Mouse (Mus musculus): ENCODE results near the gene Cntfr.

Gene Cntfr

GRCm38 (mm10) chr4:41641199-41641822 lies 55.6 kb downstream of the Cntfr start:
- DNase-seq = no peak

DNA sequence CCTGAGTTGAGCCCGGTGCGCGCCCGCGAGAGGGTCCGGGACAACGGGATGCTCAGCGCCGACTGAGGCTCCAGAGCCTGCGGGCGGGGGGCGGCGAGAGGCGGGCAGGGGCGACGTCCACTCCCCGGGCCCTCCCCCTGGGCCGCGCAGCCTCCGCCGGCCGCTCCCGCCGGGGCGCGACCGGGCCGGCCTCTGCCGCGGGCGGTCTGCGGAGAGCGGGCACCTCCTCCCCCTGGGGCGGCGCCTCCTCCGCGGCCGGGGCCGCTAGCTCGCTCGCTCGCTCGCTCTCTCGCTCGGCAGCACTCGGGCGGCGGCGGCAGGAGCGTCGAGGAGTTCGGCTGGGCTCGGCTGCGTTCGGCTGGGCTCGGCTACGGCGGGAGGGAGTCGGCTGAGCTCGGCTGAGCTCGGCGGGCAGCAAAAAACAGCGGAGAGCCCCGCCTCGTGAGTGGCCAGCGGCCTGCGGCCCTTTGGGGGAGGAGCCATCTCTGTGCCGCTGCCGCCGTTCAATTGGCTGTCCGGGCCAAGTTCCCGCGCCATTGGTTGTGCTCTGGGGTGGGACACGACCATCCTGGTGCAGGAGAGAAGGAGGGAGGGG lies 56.9 kb downstream of the Cntfr start, which contains the start of gene Enho:
TSS of gene Enho (minus strand) at position 412 of the 595 bp plus-strand sequence.
- DNase-seq = peak; percentile 96 to 98

DNA sequence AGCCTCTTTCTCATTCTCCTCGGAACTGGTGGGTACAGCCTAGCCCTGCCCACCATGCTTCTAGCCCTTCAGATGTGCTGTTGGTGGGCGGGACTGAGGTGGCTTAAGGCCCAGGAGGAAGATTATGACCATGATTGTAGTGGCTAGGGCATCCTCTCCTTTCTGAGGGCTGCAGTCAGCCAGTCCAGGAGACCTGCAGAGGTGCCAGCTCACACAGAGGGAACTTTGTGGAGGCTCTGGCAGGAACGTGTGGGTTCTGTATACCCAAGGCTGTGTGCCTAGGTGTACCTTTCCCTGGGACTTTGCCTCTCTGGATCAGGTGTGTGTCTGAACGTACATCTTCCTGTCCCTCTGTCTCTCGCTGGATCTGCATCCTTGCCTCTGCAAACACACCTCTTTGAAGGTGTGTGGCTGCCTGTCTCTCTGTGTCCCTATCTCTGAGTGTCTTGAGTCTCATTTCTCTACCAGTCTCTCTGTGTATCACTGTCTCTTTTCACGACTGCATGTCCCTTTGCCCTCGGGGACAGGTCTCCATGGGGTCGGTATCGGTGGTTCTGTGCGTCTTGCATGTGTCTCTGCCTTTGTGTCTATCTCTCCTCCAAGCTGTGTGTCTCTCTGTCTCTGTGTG lies 57.6 kb downstream of the Cntfr start:
- peak; percentile 49 to 60 for DNase-seq

DNA sequence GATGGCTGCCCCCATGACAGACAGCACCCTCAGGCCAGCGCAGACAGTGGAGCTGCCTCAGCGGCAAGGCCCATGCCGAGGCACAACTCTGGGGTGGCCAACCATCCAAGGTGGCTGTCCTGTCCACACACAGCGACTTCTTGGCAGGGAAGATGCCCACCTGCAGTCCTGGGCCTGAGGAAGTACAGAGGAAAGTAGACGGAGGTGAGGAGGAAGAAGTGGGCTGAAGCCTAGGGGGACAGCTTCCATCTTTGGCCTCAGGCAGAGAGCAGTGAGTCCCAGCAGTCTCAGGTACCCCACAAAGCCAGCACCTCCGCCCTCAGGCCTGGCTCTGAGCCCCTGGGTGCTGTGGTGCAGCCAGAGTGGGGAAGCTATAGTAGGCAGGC lies 58.1 kb downstream of the Cntfr start:
- peak in 1 of 2 experiments; percentile 52 for DNase-seq

- no peak for DNase-seq
Observed at GRCm38 (mm10) chr4:41638186-41638731, 58.6 kb downstream of the Cntfr start.

DNA sequence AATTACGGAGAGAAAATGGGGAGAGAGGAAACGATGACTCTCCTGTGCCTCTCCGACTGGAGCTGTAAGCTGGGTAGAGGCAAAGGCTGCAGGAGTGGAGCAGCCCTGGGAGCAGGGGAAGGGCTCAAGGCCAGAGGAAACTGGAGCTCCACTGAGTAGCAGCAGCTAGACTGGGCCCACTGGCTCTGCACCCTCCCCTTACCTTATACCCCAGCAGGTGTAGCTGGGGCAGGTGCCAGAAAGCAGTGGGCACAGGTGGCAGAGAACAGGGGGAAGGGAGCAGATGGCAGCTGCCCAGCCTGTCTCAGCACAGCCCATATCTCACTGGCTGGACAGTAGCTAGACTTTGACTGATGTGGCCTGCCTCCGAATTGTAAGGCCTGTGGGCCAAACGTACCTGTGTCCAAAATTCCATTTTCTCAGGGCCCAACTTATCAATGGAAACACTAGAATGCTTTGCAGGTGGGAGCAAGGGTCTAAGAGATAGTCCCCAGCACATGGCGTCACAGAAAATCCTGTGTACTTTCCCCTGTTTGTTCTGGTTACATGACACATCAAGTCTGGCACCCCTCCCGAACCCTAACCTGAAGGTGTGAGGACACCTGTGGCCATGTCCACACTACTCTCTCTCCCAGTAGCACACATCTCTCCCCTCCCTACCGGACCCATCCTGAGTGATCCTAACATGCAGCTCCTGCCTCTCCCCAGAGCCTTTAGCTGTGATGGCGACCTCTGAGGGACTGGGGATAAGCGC lies 59.8 kb downstream of the Cntfr start:
- DNase-seq = peak; percentile 83 to 86

DNA sequence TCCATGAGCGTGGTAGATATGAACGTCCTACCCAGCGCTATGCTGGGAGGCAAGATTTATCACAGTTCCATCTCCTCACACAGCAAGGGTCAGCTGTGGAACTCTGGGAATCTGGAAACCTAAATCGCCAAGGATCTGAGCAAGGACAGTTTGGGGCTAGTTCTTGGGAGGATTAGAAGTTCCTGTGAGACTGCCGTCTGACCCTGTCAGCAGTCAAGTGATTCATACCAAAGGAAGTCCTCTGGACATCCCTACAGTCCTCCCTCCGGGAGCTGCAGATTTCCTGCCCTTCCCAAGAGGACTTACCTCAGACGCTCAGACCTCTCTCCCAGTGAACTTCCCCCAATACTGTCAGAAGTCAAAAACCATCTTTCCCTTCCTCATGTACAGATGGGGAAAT lies 60.5 kb downstream of the Cntfr start:
- no peak for DNase-seq

- no peak for DNase-seq
Observed at GRCm38 (mm10) chr4:41635906-41636305, 61.0 kb downstream of the Cntfr start.

DNA sequence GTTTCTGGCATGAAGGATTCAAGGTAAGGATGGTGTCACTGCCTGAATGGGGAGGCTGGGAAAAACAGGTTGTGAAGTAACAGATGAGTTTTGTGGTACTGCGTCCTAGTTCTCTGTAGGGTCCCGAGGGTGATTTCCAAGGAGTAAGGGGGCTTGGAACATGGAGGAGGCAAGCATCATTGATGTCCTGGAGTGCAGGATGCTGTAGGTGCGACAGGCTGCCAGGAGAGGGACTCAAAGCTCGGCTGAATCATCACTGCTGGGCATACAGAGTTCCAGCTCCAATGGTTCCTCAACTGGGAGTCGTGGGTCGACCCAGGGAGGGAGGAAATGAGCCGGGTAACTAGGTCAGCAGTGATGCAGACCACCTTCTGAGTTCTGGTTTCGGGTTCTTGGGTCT lies 61.7 kb downstream of the Cntfr start:
- no peak for DNase-seq

DNA sequence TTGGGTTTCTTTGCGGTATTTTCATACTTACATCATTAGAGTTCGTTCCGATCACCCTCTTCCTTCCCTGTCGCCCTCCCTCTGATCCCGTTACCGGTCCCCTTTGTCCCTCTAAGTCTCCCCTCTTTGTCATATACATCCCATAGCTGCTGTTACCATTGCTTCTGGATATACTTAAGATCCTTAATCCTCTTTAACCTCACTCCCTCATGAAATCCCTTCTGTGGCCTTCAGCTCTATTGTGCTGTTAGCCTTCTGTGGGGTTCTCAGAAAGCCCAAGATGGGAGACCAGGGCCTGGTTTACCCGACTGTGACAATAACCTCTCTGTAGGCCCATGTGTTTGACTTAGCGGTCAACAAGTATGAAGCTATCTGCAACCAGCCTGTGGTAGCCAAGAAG lies 62.3 kb downstream of the Cntfr start:
- DNase-seq = no peak

DNA sequence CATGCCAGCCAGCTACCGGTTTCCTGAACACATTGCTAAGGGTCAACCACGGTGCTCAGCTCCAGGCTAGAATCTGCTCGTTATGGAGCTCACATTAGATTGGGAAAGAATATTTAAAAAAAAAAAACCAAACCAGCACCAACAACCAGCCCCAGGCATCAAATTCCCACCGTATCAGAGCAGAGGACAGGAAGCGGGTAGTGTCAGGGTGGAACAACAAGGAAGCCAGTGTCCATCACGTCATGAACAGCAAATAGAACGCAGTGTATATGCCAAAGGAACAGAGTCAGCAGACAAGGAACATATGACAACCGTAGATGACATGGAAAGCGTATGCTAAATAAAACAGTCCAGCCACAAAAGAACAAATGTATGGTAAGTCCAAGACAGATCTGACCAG lies 63.9 kb downstream of the Cntfr start:
- DNase-seq = no peak

GRCm38 (mm10) chr4:41631390-41631789 lies 65.5 kb downstream of the Cntfr start:
- DNase-seq = peak in 1 of 2 experiments; percentile 71

GRCm38 (mm10) chr4:41630196-41630595 lies 66.7 kb downstream of the Cntfr start:
- no peak for DNase-seq

- no peak for DNase-seq
Observed at GRCm38 (mm10) chr4:41628202-41628927, 68.5 kb downstream of the Cntfr start.

DNA sequence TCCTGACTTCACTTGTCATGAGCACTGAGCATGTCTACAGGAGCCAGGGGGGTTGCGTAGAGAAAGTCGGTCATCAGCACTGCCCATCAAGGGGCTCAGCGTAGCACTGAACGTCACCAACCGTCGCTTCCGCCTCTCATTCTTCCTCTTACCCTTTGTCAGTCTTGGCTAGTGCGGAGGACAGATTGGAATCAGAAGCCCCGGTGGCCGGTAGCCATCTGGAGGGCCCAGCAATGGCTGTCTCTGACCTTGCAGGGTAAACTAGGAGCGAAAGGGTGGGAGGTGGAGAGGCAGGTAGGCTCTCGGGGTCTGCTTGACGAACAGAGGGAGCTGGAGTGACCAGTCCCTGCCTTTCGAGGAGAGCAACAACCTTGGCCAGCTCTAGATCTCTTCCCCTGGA lies 74.8 kb downstream of the Cntfr start:
- DNase-seq = no peak

- DNase-seq = peak; percentile 83 to 91
Observed at GRCm38 (mm10) chr4:41618916-41619746, 77.8 kb downstream of the Cntfr start.

DNA sequence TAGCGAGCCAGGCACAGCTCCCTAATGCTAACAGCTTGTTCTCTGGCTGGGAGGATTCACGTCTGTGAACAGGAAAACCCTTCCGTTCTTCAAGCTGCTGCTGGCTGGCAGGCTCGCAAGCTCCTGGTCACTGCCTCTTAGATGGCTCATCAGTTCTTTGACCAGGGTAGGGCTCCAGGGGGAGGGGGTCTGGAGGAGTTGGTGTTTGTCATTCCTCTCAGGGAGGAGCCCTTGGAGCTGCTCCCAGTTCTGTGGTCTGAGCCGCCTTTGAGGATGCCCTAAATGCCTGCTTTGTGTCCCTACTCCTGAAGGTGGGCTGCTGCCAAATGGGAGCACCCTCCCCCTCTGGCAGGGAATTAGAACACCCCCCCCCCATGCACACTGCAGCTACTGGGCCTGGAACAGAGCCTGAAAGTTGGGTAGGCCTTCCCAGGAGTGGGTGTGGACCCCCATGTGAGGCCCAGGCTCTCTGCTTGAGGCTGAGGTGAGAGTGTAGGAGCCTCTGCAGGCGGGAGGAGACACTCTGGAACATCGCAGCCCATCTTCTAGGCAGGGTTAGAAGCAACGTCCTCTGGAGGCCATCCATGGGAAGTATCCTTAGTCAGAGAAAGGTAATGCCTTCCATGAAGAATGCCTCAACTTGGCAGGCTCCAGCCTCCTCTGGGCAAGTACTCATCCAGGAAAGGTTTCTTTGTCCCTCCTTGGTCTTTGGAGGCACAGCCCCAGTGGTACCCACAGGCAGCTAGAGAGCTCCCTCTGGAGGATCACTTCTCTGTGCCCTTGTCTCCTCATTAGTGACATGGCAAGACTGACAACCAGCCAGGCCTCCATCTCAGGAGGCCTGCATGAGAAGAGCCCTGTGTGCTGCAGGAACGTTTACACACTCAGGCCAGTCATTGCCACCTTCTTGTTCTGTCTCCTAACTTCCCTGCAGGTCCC lies 81.0 kb downstream of the Cntfr start:
- DNase-seq = peak; percentile 45 to 60

GRCm38 (mm10) chr4:41614156-41614555 lies 82.7 kb downstream of the Cntfr start:
- peak; percentile 87 to 91 for DNase-seq

GRCm38 (mm10) chr4:41612166-41612565 lies 84.7 kb downstream of the Cntfr start:
- DNase-seq = no peak

GRCm38 (mm10) chr4:41610594-41610980 lies 86.3 kb downstream of the Cntfr start:
- DNase-seq = no peak

Measured in cerebellum, adult 18-20 months (tissue).